Mouse (Mus musculus) retina, postnatal 7 days (tissue): ENCODE measurements around the gene Capza3.

Experiments used
- DNase-seq: peaks from one replicate; pipeline ENCODE4 v3.0.0-alpha.2; 2012; ENCODE audit warnings: low read depth, low spot score

Gene Capza3

GRCm38 (mm10) chr6:140040952-140041351 lies at the start of gene Capza3:
Capza3 (plus strand) TSS chr6:140041252.
- DNase-seq = no peak

- no peak for DNase-seq
Observed at GRCm38 (mm10) chr6:140005181-140005580, 35.9 kb upstream of the Capza3 start.

GRCm38 (mm10) chr6:140024404-140024803 lies 16.6 kb upstream of the Capza3 start:
- DNase-seq = no peak

- no peak for DNase-seq
Observed at GRCm38 (mm10) chr6:140041357-140041756, 305 bp downstream of the Capza3 start, which contains the start of gene Plcz1. Plcz1 (minus strand) TSS chr6:140041457.

- DNase-seq = no peak
Observed at GRCm38 (mm10) chr6:140051476-140051875, 10.4 kb downstream of the Capza3 start.

GRCm38 (mm10) chr6:140054271-140054928 lies 13.3 kb downstream of the Capza3 start:
- DNase-seq = no peak

GRCm38 (mm10) chr6:140069177-140069576 lies 28.1 kb downstream of the Capza3 start:
- no peak for DNase-seq

- DNase-seq = no peak
Observed at GRCm38 (mm10) chr6:140080933-140081332, 39.9 kb downstream of the Capza3 start.

GRCm38 (mm10) chr6:140081739-140082138 lies 40.7 kb downstream of the Capza3 start:
- no peak for DNase-seq

GRCm38 (mm10) chr6:140089855-140090254 lies 48.8 kb downstream of the Capza3 start:
- no peak for DNase-seq
